Mouse (Mus musculus) hindbrain, postnatal 0 days (tissue): ENCODE results near the gene Sort1. TPM values are rescaled to one million over a fixed set of nuclear protein-coding genes. Genes with fewer than 3 reads are reported as not detected.

Experiments used
- ATAC-seq: fragments of 200-750 bp; cut with Nextera tagmentation; 2 replicates; pipeline ENCODE4 v1.8.0; 2017; ENCODE audit warnings: mild to moderate bottlenecking, moderate TSS enrichment, moderate library complexity
- DNase-seq: peaks from one replicate; pipeline ENCODE4 v3.0.0-alpha.2; 2015; ENCODE audit warnings: low spot score
- H3K27ac ChIP-seq: fragments of 300-500 bp; sonication (generic); 2 replicates; pipeline ENCODE4 v1.5.1; 2014; ENCODE audit warnings: mild to moderate bottlenecking
- H3K27me3 ChIP-seq: fragments of 300-500 bp; sonication (generic); 2 replicates; pipeline ENCODE4 v1.6.1; 2014; ENCODE audit warnings: low read length, mixed read lengths; ENCODE audit not compliant: insufficient read depth
- H3K36me3 ChIP-seq: fragments of 300-500 bp; sonication (generic); 2 replicates; pipeline ENCODE4 v1.6.1; 2014; ENCODE audit warnings: low read length, mixed read lengths; ENCODE audit not compliant: insufficient read depth
- H3K4me1 ChIP-seq: fragments of 300-500 bp; sonication (generic); 2 replicates; pipeline ENCODE4 v1.6.1; 2014; ENCODE audit warnings: antibody characterized with exemption, low read length, mixed read lengths; ENCODE audit not compliant: insufficient read depth
- H3K4me2 ChIP-seq: fragments of 300-500 bp; sonication (generic); 2 replicates; pipeline ENCODE4 v1.6.1; 2014; ENCODE audit warnings: low read depth, mild to moderate bottlenecking, low read length, moderate library complexity, mixed read lengths
- H3K4me3 ChIP-seq: fragments of 300-500 bp; sonication (generic); 2 replicates; pipeline ENCODE4 v1.5.1; 2014; ENCODE audit warnings: low read length
- H3K9ac ChIP-seq: fragments of 300-500 bp; sonication (generic); replicated peaks from 2 replicates; pipeline ENCODE4 v1.6.1; 2014; ENCODE audit warnings: mild to moderate bottlenecking, low read length, moderate library complexity, mixed read lengths
- H3K9me3 ChIP-seq: fragments of 300-500 bp; sonication (generic); 2 replicates; pipeline ENCODE4 v1.6.1; 2016; ENCODE audit warnings: low read length, mixed read lengths
- CTCF ChIP-seq: IDR thresholded peaks from 2 replicates; pipeline ENCODE4 v1.5.1; 2016; ENCODE audit warnings: antibody characterized with exemption, control low read depth, low read depth
- WGBS: fragments of 180-500 bp; shearing (Covaris S2); extraction: QIAGEN DNeasy Blood & Tissue Kit; methylation state at CpG from one replicate; pipeline ENCODE4 v1.1.7; 2014; 5-methylcytosine and 5-hydroxymethylcytosine counted together
- polyA plus RNA-seq: library from polyadenylated mRNA; unstranded; fragments of >200 nt; fragmentation: Nextera tagmentation; extraction: Ambion mirVana; gene quantifications from 2 replicates; pipeline ENCODE4 v1.2.1, GENCODE M21; 2015
- total RNA-seq: library from RNA; depleted of rRNA; stranded (reverse); fragments of >200 nt; gene quantifications from 2 replicates; pipeline ENCODE4 v1.2.3, GENCODE M21; 2014; rRNA removed

Gene Sort1
- total and polyA plus RNA-seq, 2 experiments from 2014 or later: 13.3 to 65.0 TPM

- no peak overlapping the region for H3K4me3 ChIP-seq
- H3K4me1 ChIP-seq: peaks cover 25% of the 10 kb centered on the region
- H3K27me3 ChIP-seq: no peaks in the 10 kb centered on the region
- peak overlapping the region; percentile 55; the same call in 1 of the 2 replicates for H3K27ac ChIP-seq
- WGBS: 15% methylated on average over 14 of the region's 14 CpGs
- peaks cover 23% of the 10 kb centered on the region for H3K36me3 ChIP-seq
- TF ChIP-seq CTCF: no peak
- peak; percentile 62 for DNase-seq
- H3K4me2 ChIP-seq: no peak overlapping the region
- no peaks in the 10 kb centered on the region for H3K9me3 ChIP-seq
- H3K9ac ChIP-seq: no peak overlapping the region
- ATAC-seq: no peak
These were observed 121.8 kb downstream of the Sort1 start for GRCm38 (mm10) chr3:108405536-108406305.

- Histone ChIP-seq H3K27me3 (no peaks in the 10 kb centered on the region), H3K4me1 (peaks cover 31% of the 10 kb centered on the region), H3K4me2 (no peak overlapping the region), H3K4me3 (no peak overlapping the region), H3K36me3 (peaks cover 19% of the 10 kb centered on the region), H3K9ac (no peak overlapping the region), H3K27ac (peak overlapping the region; percentile 41), H3K9me3 (no peaks in the 10 kb centered on the region)
- 51% methylated on average over 24 of the region's 24 CpGs for WGBS
- DNase-seq (peak; percentile 44), ATAC-seq (no peak)
- no peak for TF ChIP-seq CTCF
These were observed 122.5 kb downstream of the Sort1 start for GRCm38 (mm10) chr3:108406306-108406885.

- H3K36me3 ChIP-seq: peaks cover 22% of the 10 kb centered on the region
- H3K4me1 ChIP-seq: peaks cover 44% of the 10 kb centered on the region
- H3K9me3 ChIP-seq: no peaks in the 10 kb centered on the region
- H3K27ac ChIP-seq: no peak overlapping the region
- no peak overlapping the region for H3K9ac ChIP-seq
- no peaks in the 10 kb centered on the region for H3K27me3 ChIP-seq
- H3K4me2 ChIP-seq: no peak overlapping the region
- WGBS: 71% methylated on average over 8 of the region's 8 CpGs
- TF ChIP-seq CTCF: no peak
- ATAC-seq (no peak), DNase-seq (no peak)
- H3K4me3 ChIP-seq: no peak overlapping the region
These were observed 124.7 kb downstream of the Sort1 start for GRCm38 (mm10) chr3:108408517-108409008.

- H3K4me2 ChIP-seq: peak overlapping the region; percentile 62
- peaks cover 47% of the 10 kb centered on the region for H3K4me1 ChIP-seq
- H3K4me3 ChIP-seq: peak overlapping the region; percentile 27
- WGBS: 13% methylated on average over 8 of the region's 8 CpGs
- peak; percentile 62 for DNase-seq
- no peaks in the 10 kb centered on the region for H3K9me3 ChIP-seq
- H3K27me3 ChIP-seq: no peaks in the 10 kb centered on the region
- H3K36me3 ChIP-seq: peaks cover 17% of the 10 kb centered on the region; the same call in 1 of the 2 replicates
- peak overlapping the region; percentile 89 for H3K27ac ChIP-seq
- peak; percentile 35 for ATAC-seq
- peak overlapping the region; percentile 47 for H3K9ac ChIP-seq
- no peak; the same call in 1 of the 2 replicates for TF ChIP-seq CTCF
These were observed 125.9 kb downstream of the Sort1 start for GRCm38 (mm10) chr3:108409656-108410358.

GRCm38 (mm10) chr3:108410359-108410714 lies 126.5 kb downstream of the Sort1 start:
- 4% methylated on average over 5 of the region's 5 CpGs for WGBS
- DNase-seq: no peak
- no peaks in the 10 kb centered on the region for H3K27me3 ChIP-seq

More at GRCm38 (mm10) chr3:108410359-108410714, 126.5 kb downstream of the Sort1 start:
- ATAC-seq: peak; percentile 11; the same call in 1 of the 2 replicates
- Histone ChIP-seq H3K4me2 (peak overlapping the region; percentile 62), H3K9me3 (no peaks in the 10 kb centered on the region), H3K4me1 (peaks cover 46% of the 10 kb centered on the region), H3K4me3 (peak overlapping the region; percentile 27), H3K36me3 (peaks cover 17% of the 10 kb centered on the region; the same call in 1 of the 2 replicates), H3K27ac (peak overlapping the region; percentile 89), H3K9ac (peak overlapping the region; percentile 47)
- peak; percentile 9; the same call in 1 of the 2 replicates for TF ChIP-seq CTCF

Other genes with a start within 250 kb of the Sort1 start
- 6.7 and 6.9 TPM in 2 replicates for gene Gstm4, start 239.2 kb upstream of the Sort1 start, total RNA-seq
- gene Gstm4, start 239.2 kb upstream of the Sort1 start, polyA plus RNA-seq: 22.5 and 23.0 TPM in 2 replicates
- gene Ampd2, start 197.4 kb upstream of the Sort1 start, total RNA-seq: 56.6 and 58.4 TPM in 2 replicates
- gene Ampd2, start 197.4 kb upstream of the Sort1 start, polyA plus RNA-seq: 40.3 and 43.2 TPM in 2 replicates
- gene Gnat2, start 191.3 kb upstream of the Sort1 start, total RNA-seq: not detected in 2 replicates
- gene Gnat2, start 191.3 kb upstream of the Sort1 start, polyA plus RNA-seq: 0.10 and 0.25 TPM in 2 replicates
- 61.0 and 66.6 TPM in 2 replicates for gene Gnai3, start 137.9 kb upstream of the Sort1 start, total RNA-seq
- gene Gnai3, start 137.9 kb upstream of the Sort1 start, polyA plus RNA-seq: 97.9 and 100 TPM in 2 replicates
- gene Gpr61, start 129.2 kb upstream of the Sort1 start, total RNA-seq: 12.2 and 12.4 TPM in 2 replicates
- 6.1 and 6.8 TPM in 2 replicates for gene Gpr61, start 129.2 kb upstream of the Sort1 start, polyA plus RNA-seq
- 36.6 and 37.3 TPM in 2 replicates for gene Amigo1, start 97.7 kb upstream of the Sort1 start, total RNA-seq
- gene Amigo1, start 97.7 kb upstream of the Sort1 start, polyA plus RNA-seq: 10.7 and 11.3 TPM in 2 replicates
- gene Cyb561d1, start 82.9 kb upstream of the Sort1 start, total RNA-seq: 3.8 and 4.2 TPM in 2 replicates
- gene Cyb561d1, start 82.9 kb upstream of the Sort1 start, polyA plus RNA-seq: 3.1 and 3.3 TPM in 2 replicates
- gene Atxn7l2, start 73.1 kb upstream of the Sort1 start, total RNA-seq: 18.4 and 20.8 TPM in 2 replicates
- 15.1 and 15.4 TPM in 2 replicates for gene Atxn7l2, start 73.1 kb upstream of the Sort1 start, polyA plus RNA-seq
- gene Sypl2, start 57.4 kb upstream of the Sort1 start, total RNA-seq: 1.5 and 1.9 TPM in 2 replicates
- 0.75 and 0.81 TPM in 2 replicates for gene Sypl2, start 57.4 kb upstream of the Sort1 start, polyA plus RNA-seq
- 81.8 and 93.6 TPM in 2 replicates for gene Psma5, start 27.2 kb upstream of the Sort1 start, total RNA-seq
- 232 and 238 TPM in 2 replicates for gene Psma5, start 27.2 kb upstream of the Sort1 start, polyA plus RNA-seq
- 0.36 TPM in 1 of 2 replicates, not detected in the other for gene Mybphl, start 80.8 kb downstream of the Sort1 start, total RNA-seq
- 0.11 and 0.19 TPM in 2 replicates for gene Mybphl, start 80.8 kb downstream of the Sort1 start, polyA plus RNA-seq
- gene Psrc1, start 99.8 kb downstream of the Sort1 start, total RNA-seq: 11.0 and 15.0 TPM in 2 replicates
- gene Psrc1, start 99.8 kb downstream of the Sort1 start, polyA plus RNA-seq: 8.4 and 11.0 TPM in 2 replicates
- 94.8 and 95.3 TPM in 2 replicates for gene Celsr2, start 131.5 kb downstream of the Sort1 start, total RNA-seq
- 28.1 and 30.6 TPM in 2 replicates for gene Celsr2, start 131.5 kb downstream of the Sort1 start, polyA plus RNA-seq
- gene Sars, start 161.1 kb downstream of the Sort1 start, total RNA-seq: 122 and 137 TPM in 2 replicates
- gene Sars, start 161.1 kb downstream of the Sort1 start, polyA plus RNA-seq: 214 and 223 TPM in 2 replicates